16 mouse cellular contexts compared by ENCODE assay signal in the genomic region with DNA sequence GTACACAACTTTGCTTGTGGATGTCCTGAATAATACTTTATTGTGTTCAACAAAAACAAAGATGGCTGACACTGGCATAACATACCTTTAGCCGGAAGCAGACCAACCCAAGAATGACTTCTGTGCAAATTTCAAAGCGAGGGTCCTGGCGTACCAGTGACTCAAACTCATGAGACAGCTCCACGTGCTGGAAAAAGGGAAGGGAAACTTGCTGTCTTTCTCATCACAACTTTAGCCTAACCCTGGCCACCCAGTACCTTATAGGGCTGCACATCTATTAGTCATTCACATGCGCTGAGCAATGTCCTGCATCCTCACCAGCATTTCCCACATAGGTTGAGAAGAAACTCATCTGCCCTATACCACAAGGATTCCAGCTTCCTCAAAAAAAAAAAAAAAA.
"Had no signal": no experiment of that assay in that cellular context is flagged by ENCODE, and none has a peak within 500 bp of the region (broad histone marks: within the 10 kb centered on the region; RNA-seq: fewer than 3 reads in every experiment).

No protein-coding gene starts in this region.

- H3K27me3 ChIP-seq: midbrain, embryonic 13.5 days; neural tube, embryonic 13.5 days; stomach, embryonic 15.5 days had no signal

- H3K36me3 ChIP-seq: midbrain, embryonic 10.5 days; midbrain, embryonic 13.5 days; neural tube, embryonic 13.5 days; stomach, embryonic 15.5 days had no signal

- H3K4me2 ChIP-seq: midbrain, embryonic 13.5 days; neural tube, embryonic 13.5 days; stomach, embryonic 15.5 days had no signal

- H3K27ac ChIP-seq: kidney, postnatal 0 days; layer of hippocampus, adult 2 months; liver, embryonic 14.5 days; midbrain, embryonic 13.5 days; neural tube, embryonic 13.5 days; stomach, embryonic 15.5 days had no signal

- H3K4me3 ChIP-seq: layer of hippocampus, adult 2 months; megakaryocyte, embryonic 14.5 days; midbrain, embryonic 10.5 days; midbrain, embryonic 13.5 days; myocyte; neural tube, embryonic 13.5 days; stomach, embryonic 15.5 days had no signal

- H3K9ac ChIP-seq: liver, embryonic 14.5 days; midbrain, embryonic 13.5 days; neural tube, embryonic 13.5 days; stomach, embryonic 15.5 days had no signal

- H3K9me3 ChIP-seq: megakaryocyte, embryonic 14.5 days; midbrain, embryonic 10.5 days; midbrain, embryonic 13.5 days; neural tube, embryonic 13.5 days; stomach, embryonic 15.5 days had no signal

- DNase-seq: kidney, postnatal 25 days; layer of hippocampus, adult 9-11 months; lung, adult 2 months; retina, postnatal 1 day; right cerebral cortex, postnatal 25 days; spleen, adult 18-20 months; thymus, postnatal 36 days had no signal
